Mouse (Mus musculus): ENCODE measurements around the gene Zfp661.

DNA sequence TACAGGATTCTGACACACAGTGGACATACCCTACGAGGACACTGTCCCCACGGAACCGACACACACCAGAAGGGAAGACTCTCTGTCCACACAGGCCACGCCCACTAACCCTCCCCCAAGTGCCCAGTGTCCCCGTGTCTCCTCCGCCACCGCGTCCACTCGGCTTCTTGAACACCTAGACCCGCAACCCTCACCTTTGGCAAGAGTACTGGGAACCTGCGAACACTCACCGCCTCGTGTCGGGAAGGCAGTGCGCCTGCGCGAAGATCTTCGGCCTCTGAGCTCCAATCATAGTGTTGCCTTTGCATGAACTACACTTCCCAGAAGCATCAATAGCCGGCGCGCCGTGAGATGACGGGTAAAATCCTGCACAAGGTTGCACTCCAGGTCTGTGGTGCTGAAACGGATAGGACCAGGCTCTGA lies 2.4 kb downstream of the Zfp661 start:
- no peak for TF ChIP-seq CTCF (IDR thresholded peaks at IDR 0.05; ENCODE audit: insufficient read depth, low read depth, low read length)
- TF ChIP-seq POLR2A (IDR thresholded peaks at IDR 0.05; ENCODE audit: insufficient read depth, low read depth, low read length), result peak; percentile 95
